Mouse (Mus musculus): ENCODE data around the gene Fam184b. TPM values are rescaled to one million over a fixed set of nuclear protein-coding genes. Genes with fewer than 3 reads are reported as not detected.

The Fam184b gene
- polyA plus RNA-seq, 1 experiment from 2014 or later, result 0.45 TPM

DNA sequence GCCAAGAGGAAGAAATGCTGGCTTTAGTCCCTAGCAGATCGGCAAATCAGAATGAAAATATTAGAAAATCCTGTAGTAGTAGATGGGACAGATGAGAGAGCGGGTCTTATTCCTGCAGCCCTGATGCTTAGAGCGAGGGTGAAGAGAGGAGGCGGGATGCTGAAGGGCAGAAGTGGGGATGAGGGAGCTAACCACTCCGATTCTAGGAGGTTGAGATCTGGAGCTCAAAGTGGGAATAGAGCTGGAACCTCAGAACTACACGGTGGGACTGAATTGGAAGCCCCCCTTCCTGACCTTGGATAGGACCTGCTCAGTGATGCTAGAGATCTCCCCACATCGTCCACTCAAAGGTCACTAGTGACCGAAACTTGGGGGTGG is 290 bp upstream of the Fam184b start:
- H3K4me1 ChIP-seq (replicated peaks; ENCODE audit: control insufficient read depth, insufficient read depth, low read length), result no peaks in the 10 kb centered on the region
- 4% methylated on average over 8 of the region's 8 CpGs for WGBS
- H3K9ac ChIP-seq (ENCODE audit: low read depth, low read length), result no peak overlapping the region; the same call in 1 of the 2 replicates
- H3K27ac ChIP-seq (ENCODE audit: low read depth, low read length), result no peak overlapping the region
- peaks cover 25% of the 10 kb centered on the region for H3K27me3 ChIP-seq (replicated peaks; ENCODE audit: control insufficient read depth, insufficient read depth, low read length)
- DNase-seq (ENCODE audit: low spot score) (no peak), ATAC-seq (replicated peaks; ENCODE audit: low FRiP score) (no peak)
- peak overlapping the region; percentile 52 for H3K4me3 ChIP-seq (ENCODE audit: low read depth, low read length)
- no peaks in the 10 kb centered on the region for H3K36me3 ChIP-seq (ENCODE audit: control insufficient read depth, insufficient read depth, low read length)
- H3K9me3 ChIP-seq (ENCODE audit: control insufficient read depth, low read length), result no peaks in the 10 kb centered on the region
- H3K4me2 ChIP-seq, result peak overlapping the region; percentile 90

DNA sequence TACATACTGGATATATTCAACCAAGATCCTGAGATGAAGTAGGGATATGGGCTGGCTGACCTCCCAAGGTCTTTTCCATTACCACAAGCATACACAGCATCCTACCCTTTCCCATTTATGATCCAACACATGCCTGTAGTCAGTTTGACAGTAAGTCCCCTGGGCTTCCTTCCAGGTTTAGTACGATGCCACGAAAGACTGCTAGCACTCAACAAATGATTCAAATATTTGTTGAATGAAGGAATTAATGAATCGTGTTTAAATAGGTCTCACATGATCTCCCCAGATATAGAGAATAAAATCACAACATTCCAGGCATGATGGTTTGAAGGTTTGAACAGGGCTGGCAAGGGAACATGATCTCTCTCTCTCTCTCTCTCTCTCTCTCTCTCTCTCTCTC is 1.0 kb downstream of the Fam184b start:
- 54% methylated on average over 3 of the region's 3 CpGs for WGBS
- H3K9me3 ChIP-seq (ENCODE audit: control insufficient read depth, low read length), result no peaks in the 10 kb centered on the region
- H3K9ac ChIP-seq (ENCODE audit: low read depth, low read length), result no peak overlapping the region
- no peak overlapping the region for H3K4me3 ChIP-seq (ENCODE audit: low read depth, low read length)
- H3K36me3 ChIP-seq (ENCODE audit: control insufficient read depth, insufficient read depth, low read length), result no peaks in the 10 kb centered on the region
- H3K4me2 ChIP-seq, result no peak overlapping the region
- H3K27me3 ChIP-seq (replicated peaks; ENCODE audit: control insufficient read depth, insufficient read depth, low read length), result peaks cover 25% of the 10 kb centered on the region
- ATAC-seq (replicated peaks; ENCODE audit: low FRiP score) (no peak), DNase-seq (ENCODE audit: low spot score) (no peak)
- no peak overlapping the region for H3K27ac ChIP-seq (ENCODE audit: low read depth, low read length)
- no peaks in the 10 kb centered on the region for H3K4me1 ChIP-seq (replicated peaks; ENCODE audit: control insufficient read depth, insufficient read depth, low read length)

DNA sequence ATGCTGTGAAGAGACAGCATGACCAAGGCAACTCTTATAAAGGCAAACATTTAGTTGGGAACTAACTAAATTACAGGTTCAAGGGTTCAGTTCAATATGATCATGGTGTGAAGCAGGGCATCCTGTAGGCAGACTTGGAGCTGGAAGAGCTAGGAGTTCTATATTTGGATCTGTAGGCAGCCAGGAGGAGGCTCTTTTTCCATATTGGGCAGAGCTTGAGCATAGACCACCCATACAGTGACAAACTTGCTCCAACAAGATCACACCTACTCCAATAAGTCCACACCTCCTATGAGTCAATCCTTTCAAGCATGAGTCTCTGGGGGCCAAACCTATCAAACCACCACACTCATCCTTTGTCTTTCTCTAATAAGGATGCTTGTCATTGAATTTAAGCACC is 9.9 kb downstream of the Fam184b start:
- Histone ChIP-seq H3K36me3 (ENCODE audit: control insufficient read depth, insufficient read depth, low read length) (no peaks in the 10 kb centered on the region), H3K9ac (ENCODE audit: low read depth, low read length) (no peak overlapping the region), H3K27me3 (replicated peaks; ENCODE audit: control insufficient read depth, insufficient read depth, low read length) (no peaks in the 10 kb centered on the region), H3K27ac (ENCODE audit: low read depth, low read length) (no peak overlapping the region), H3K4me3 (ENCODE audit: low read depth, low read length) (no peak overlapping the region), H3K9me3 (ENCODE audit: control insufficient read depth, low read length) (no peaks in the 10 kb centered on the region), H3K4me2 (no peak overlapping the region), H3K4me1 (replicated peaks; ENCODE audit: control insufficient read depth, insufficient read depth, low read length) (no peaks in the 10 kb centered on the region)
- ATAC-seq (replicated peaks; ENCODE audit: low FRiP score), result no peak
- DNase-seq (ENCODE audit: low spot score), result no peak

DNA sequence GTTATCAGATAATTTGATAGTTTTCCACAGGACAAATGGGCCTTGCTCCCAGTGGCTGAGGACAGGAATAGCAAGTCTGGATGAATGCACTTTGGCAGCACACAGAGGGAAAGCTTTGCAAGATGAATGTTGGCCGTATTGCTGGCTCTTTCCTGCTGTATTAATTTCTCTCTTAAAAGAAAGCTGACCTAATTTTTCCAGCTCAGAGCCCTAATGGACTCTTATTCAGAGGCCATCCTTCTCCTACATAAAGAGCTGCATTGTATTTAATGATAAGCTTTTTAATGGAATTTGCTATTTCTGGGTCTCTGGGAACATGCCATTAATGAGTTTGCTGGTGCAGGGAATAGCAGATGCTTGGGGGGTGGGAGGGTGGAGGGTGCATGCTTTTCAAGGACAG is 11.6 kb downstream of the Fam184b start:
- no peak for DNase-seq (ENCODE audit: low spot score)
- no peak for ATAC-seq (replicated peaks; ENCODE audit: low FRiP score)
- WGBS, result 68% methylated on average over 1 of the region's 1 CpGs
- H3K27me3 ChIP-seq (replicated peaks; ENCODE audit: control insufficient read depth, insufficient read depth, low read length), result no peaks in the 10 kb centered on the region
- H3K9ac ChIP-seq (ENCODE audit: low read depth, low read length), result no peak overlapping the region
- H3K9me3 ChIP-seq (ENCODE audit: control insufficient read depth, low read length), result peaks cover 4% of the 10 kb centered on the region; the same call in 1 of the 2 replicates
- H3K4me3 ChIP-seq (ENCODE audit: low read depth, low read length), result no peak overlapping the region
- no peaks in the 10 kb centered on the region for H3K4me1 ChIP-seq (replicated peaks; ENCODE audit: control insufficient read depth, insufficient read depth, low read length)
- no peak overlapping the region for H3K27ac ChIP-seq (ENCODE audit: low read depth, low read length)
- no peaks in the 10 kb centered on the region for H3K36me3 ChIP-seq (ENCODE audit: control insufficient read depth, insufficient read depth, low read length)
- no peak overlapping the region for H3K4me2 ChIP-seq

DNA sequence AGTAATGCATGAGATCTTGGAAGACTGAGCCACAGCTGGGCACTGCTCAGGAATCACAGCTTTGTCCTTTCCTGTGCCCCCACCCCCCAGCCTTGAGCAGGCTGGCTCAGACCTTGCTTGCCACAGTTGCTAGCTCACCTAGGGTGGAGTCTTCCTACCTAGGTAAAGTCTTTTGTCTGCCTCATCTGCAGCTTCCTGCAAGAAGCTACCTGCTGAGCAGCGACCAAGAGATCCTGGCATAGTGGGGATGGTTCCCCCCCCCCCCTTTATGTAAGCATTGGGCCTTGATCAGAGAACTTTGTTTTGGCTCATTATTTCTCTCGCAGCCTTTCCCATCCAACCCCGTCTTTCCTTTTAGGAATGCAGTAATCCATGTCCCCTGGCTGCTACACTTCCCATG is 17.9 kb downstream of the Fam184b start:
- H3K4me1 ChIP-seq (replicated peaks; ENCODE audit: control insufficient read depth, insufficient read depth, low read length), result no peaks in the 10 kb centered on the region
- no peak overlapping the region for H3K4me2 ChIP-seq
- no peaks in the 10 kb centered on the region for H3K36me3 ChIP-seq (ENCODE audit: control insufficient read depth, insufficient read depth, low read length)
- ATAC-seq (replicated peaks; ENCODE audit: low FRiP score) (no peak), DNase-seq (ENCODE audit: low spot score) (no peak)
- H3K9ac ChIP-seq (ENCODE audit: low read depth, low read length), result no peak overlapping the region
- no peak overlapping the region for H3K4me3 ChIP-seq (ENCODE audit: low read depth, low read length)
- WGBS, result 54% methylated on average over 3 of the region's 3 CpGs
- H3K27ac ChIP-seq (ENCODE audit: low read depth, low read length), result no peak overlapping the region
- peaks cover 4% of the 10 kb centered on the region; the same call in 1 of the 2 replicates for H3K9me3 ChIP-seq (ENCODE audit: control insufficient read depth, low read length)
- H3K27me3 ChIP-seq (replicated peaks; ENCODE audit: control insufficient read depth, insufficient read depth, low read length), result no peaks in the 10 kb centered on the region

DNA sequence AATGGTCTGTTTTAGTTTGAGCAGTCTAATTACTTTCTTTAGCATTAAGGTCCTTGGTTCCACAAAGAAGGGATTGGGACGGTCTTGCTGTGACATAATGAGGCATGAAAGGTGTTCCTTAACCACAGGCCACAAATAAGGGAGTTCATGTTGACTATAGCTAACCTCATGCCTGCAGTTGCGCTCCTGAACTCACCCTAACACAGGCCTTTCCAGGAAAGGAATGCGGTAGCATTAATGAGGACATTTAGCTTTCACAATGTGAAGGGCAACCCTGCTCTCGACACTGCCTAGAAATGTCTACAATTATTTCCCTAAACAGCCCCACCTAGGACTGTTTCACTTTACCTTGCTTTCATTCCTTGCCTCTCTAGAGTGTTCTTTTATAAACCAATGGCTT is 40.4 kb downstream of the Fam184b start:
- Histone ChIP-seq H3K4me1 (replicated peaks; ENCODE audit: control insufficient read depth, insufficient read depth, low read length) (no peaks in the 10 kb centered on the region), H3K27ac (ENCODE audit: low read depth, low read length) (no peak overlapping the region), H3K36me3 (ENCODE audit: control insufficient read depth, insufficient read depth, low read length) (no peaks in the 10 kb centered on the region), H3K27me3 (replicated peaks; ENCODE audit: control insufficient read depth, insufficient read depth, low read length) (no peaks in the 10 kb centered on the region), H3K4me2 (no peak overlapping the region), H3K9ac (ENCODE audit: low read depth, low read length) (no peak overlapping the region), H3K9me3 (ENCODE audit: control insufficient read depth, low read length) (no peaks in the 10 kb centered on the region), H3K4me3 (ENCODE audit: low read depth, low read length) (no peak overlapping the region)
- 85% methylated on average over 4 of the region's 4 CpGs for WGBS
- DNase-seq (ENCODE audit: low spot score) (no peak), ATAC-seq (replicated peaks; ENCODE audit: low FRiP score) (no peak)

DNA sequence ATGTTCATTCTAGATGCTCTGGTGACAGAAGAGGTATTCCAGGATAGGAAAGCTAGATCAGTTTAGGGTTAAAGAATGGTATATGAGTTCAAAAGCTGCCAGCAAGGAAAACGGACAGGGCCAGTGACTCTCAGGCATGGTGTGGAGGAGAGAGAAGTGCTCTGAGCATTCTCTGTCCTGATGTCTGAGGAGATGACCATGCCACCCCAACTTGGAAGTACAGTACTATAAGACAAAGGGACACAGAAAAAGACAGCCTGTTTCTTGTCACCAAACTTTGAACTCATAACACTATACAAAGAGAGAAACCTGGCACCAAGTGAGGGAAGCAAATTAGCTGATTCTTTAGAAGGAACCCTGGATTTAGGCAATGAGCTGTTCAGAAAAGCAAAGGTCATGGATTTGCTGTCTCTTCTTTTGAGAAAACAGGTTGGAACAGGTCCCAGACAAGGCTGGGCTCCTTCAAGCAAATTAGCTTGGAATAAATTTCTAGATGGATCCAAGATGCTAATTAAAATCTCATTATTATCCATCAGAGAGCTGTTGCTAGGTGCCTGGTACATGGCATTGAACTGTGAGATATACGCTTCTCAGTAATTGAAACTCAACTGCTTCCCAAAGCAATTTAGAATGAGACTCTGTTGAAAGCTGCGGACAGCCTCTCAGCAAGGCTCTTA is 43.9 kb downstream of the Fam184b start:
- no peaks in the 10 kb centered on the region for H3K27me3 ChIP-seq (replicated peaks; ENCODE audit: control insufficient read depth, insufficient read depth, low read length)
- H3K27ac ChIP-seq (ENCODE audit: low read depth, low read length), result no peak overlapping the region
- no peak overlapping the region for H3K4me3 ChIP-seq (ENCODE audit: low read depth, low read length)
- H3K36me3 ChIP-seq (ENCODE audit: control insufficient read depth, insufficient read depth, low read length), result no peaks in the 10 kb centered on the region
- H3K9ac ChIP-seq (ENCODE audit: low read depth, low read length), result no peak overlapping the region
- 72% methylated on average over 3 of the region's 3 CpGs for WGBS
- no peak overlapping the region for H3K4me2 ChIP-seq
- H3K9me3 ChIP-seq (ENCODE audit: control insufficient read depth, low read length), result no peaks in the 10 kb centered on the region
- no peak for ATAC-seq (replicated peaks; ENCODE audit: low FRiP score)
- no peak for DNase-seq (ENCODE audit: low spot score)
- H3K4me1 ChIP-seq (replicated peaks; ENCODE audit: control insufficient read depth, insufficient read depth, low read length), result no peaks in the 10 kb centered on the region

DNA sequence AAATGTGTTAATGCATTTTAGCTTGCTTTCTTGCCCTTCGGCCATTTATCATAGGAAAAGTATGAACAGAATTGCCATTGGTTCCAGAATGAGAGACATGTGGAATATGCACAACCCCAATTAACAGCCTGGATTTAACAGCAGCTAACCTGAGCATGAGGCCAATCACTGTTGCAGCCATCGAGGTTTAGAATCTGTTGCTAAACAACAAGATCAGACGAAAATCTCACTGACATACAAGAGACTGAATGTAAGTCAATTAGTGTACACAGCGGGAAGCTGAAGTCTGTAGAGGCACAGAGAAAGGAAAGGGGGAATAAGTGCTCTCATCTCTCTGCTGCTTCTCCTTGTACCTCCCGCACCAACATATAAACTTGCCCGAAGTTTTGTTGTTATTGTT is 46.1 kb downstream of the Fam184b start:
- no peak overlapping the region for H3K9ac ChIP-seq (ENCODE audit: low read depth, low read length)
- H3K36me3 ChIP-seq (ENCODE audit: control insufficient read depth, insufficient read depth, low read length), result no peaks in the 10 kb centered on the region
- H3K4me1 ChIP-seq (replicated peaks; ENCODE audit: control insufficient read depth, insufficient read depth, low read length), result no peaks in the 10 kb centered on the region
- ATAC-seq (replicated peaks; ENCODE audit: low FRiP score), result no peak
- 77% methylated on average over 6 of the region's 6 CpGs for WGBS
- H3K4me3 ChIP-seq (ENCODE audit: low read depth, low read length), result no peak overlapping the region
- no peak for DNase-seq (ENCODE audit: low spot score)
- H3K4me2 ChIP-seq, result no peak overlapping the region
- H3K27ac ChIP-seq (ENCODE audit: low read depth, low read length), result no peak overlapping the region
- no peaks in the 10 kb centered on the region for H3K27me3 ChIP-seq (replicated peaks; ENCODE audit: control insufficient read depth, insufficient read depth, low read length)
- H3K9me3 ChIP-seq (ENCODE audit: control insufficient read depth, low read length), result no peaks in the 10 kb centered on the region

DNA sequence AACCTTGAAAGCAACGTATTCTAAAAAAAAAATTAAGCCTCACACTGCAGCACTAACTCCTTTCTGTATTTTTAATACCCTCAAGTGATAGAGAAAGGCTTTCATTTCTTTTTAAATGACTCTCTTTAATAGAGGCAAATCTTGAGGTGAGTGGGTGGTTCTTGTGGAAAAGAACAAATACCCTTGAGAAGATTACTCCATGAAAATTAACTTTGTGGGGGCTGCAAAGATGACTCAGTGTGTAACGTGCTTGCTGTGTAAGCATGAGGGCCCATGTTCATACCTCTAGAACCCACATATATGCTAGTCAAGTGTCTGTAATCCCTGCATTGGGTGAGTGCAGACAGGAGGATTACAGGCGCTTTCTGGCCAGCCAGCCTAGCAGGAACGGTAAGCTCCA is 49.3 kb downstream of the Fam184b start:
- no peak for DNase-seq (ENCODE audit: low spot score)
- Histone ChIP-seq H3K27me3 (replicated peaks; ENCODE audit: control insufficient read depth, insufficient read depth, low read length) (no peaks in the 10 kb centered on the region), H3K4me3 (ENCODE audit: low read depth, low read length) (no peak overlapping the region), H3K4me2 (no peak overlapping the region), H3K4me1 (replicated peaks; ENCODE audit: control insufficient read depth, insufficient read depth, low read length) (no peaks in the 10 kb centered on the region), H3K9me3 (ENCODE audit: control insufficient read depth, low read length) (no peaks in the 10 kb centered on the region), H3K36me3 (ENCODE audit: control insufficient read depth, insufficient read depth, low read length) (no peaks in the 10 kb centered on the region), H3K9ac (ENCODE audit: low read depth, low read length) (no peak overlapping the region), H3K27ac (ENCODE audit: low read depth, low read length) (no peak overlapping the region)
- WGBS, result 78% methylated on average over 4 of the region's 4 CpGs
- no peak for ATAC-seq (replicated peaks; ENCODE audit: low FRiP score)

Measured in liver, embryonic 11.5 days (tissue).